Mouse (Mus musculus): ENCODE results near the gene Ggt7. TPM values are rescaled to one million over a fixed set of nuclear protein-coding genes. Genes with fewer than 3 reads are reported as not detected.

Gene Ggt7
- polyA plus RNA-seq, 1 experiment from 2014 or later = 79.4 TPM

Other genes with a start within 250 kb of the Ggt7 start
- gene Map1lc3a, start 241.9 kb downstream of the Ggt7 start, polyA plus RNA-seq (2015; fragmentation: Nextera tagmentation; extraction: Ambion mirVana) = 581 and 595 TPM in 2 replicates
- 62.0 and 63.8 TPM in 2 replicates for gene Pigu, start 160.8 kb downstream of the Ggt7 start, polyA plus RNA-seq (2015; fragmentation: Nextera tagmentation; extraction: Ambion mirVana)
- 105 and 114 TPM in 2 replicates for gene Trp53inp2, start 137.2 kb downstream of the Ggt7 start, polyA plus RNA-seq (2015; fragmentation: Nextera tagmentation; extraction: Ambion mirVana)
- 26.1 and 28.9 TPM in 2 replicates for gene Ncoa6, start 44.3 kb downstream of the Ggt7 start, polyA plus RNA-seq (2015; fragmentation: Nextera tagmentation; extraction: Ambion mirVana)
- gene Acss2, start 289 bp downstream of the Ggt7 start, polyA plus RNA-seq (2015; fragmentation: Nextera tagmentation; extraction: Ambion mirVana) = 28.0 and 28.9 TPM in 2 replicates
- 15.3 and 16.3 TPM in 2 replicates for gene Gss, start 74.6 kb upstream of the Ggt7 start, polyA plus RNA-seq (2015; fragmentation: Nextera tagmentation; extraction: Ambion mirVana)
- 0.64 and 1.2 TPM in 2 replicates for gene Myh7b, start 93.0 kb upstream of the Ggt7 start, polyA plus RNA-seq (2015; fragmentation: Nextera tagmentation; extraction: Ambion mirVana)
- gene Trpc4ap, start 174.1 kb upstream of the Ggt7 start, polyA plus RNA-seq (2015; fragmentation: Nextera tagmentation; extraction: Ambion mirVana) = 165 and 166 TPM in 2 replicates
- 51.0 and 52.7 TPM in 2 replicates for gene Edem2, start 211.2 kb upstream of the Ggt7 start, polyA plus RNA-seq (2015; fragmentation: Nextera tagmentation; extraction: Ambion mirVana)
- gene Gm17581, start 217.6 kb upstream of the Ggt7 start, polyA plus RNA-seq (2015; fragmentation: Nextera tagmentation; extraction: Ambion mirVana) = not detected in 2 replicates
- 2.3 and 3.2 TPM in 2 replicates for gene Procr, start 232.9 kb upstream of the Ggt7 start, polyA plus RNA-seq (2015; fragmentation: Nextera tagmentation; extraction: Ambion mirVana)

Measured in midbrain, embryonic 15.5 days (tissue).